Mouse (Mus musculus) liver, postnatal 0 days (tissue): ENCODE measurements at regions not wholly inside any gene's neighbourhood (a gene's known extent, or its start where the extent isn't known, plus 50 kb on each side); places are given as distances from the start of the nearest gene placed in this dataset.

Source experiments
- CTCF ChIP-seq: sonication (generic); IDR thresholded peaks from 2 replicates; pipeline ENCODE4 v1.5.1; 2016; ENCODE audit warnings: antibody characterized with exemption, low read depth
- EP300 ChIP-seq: IDR thresholded peaks from 2 replicates; pipeline ENCODE4 v1.6.1; 2016; ENCODE audit warnings: antibody characterized with exemption, low read depth, mild to moderate bottlenecking

DNA sequence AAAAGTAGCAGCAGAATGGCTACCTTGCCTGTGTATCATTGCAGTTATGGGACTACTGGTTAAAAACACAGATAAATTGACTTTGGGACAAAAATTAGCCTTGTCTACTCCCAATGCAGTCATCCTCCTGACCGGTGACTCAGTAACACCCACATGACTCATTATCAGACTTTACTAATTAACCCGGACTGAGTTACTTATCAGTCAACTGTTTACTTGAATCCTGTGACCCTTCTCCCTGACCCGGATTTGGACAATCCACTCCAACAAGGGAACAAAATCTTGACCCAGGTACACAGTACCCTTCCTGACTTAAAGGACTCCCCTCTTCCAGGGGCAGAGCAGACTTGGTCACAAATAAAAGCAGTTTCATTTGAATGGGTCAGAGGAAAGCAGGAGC, 688.3 kb upstream of the Ndn start:
- TF ChIP-seq CTCF (no peak), EP300 (no peak)
